Mouse (Mus musculus) kidney, adult 10 weeks (tissue): ENCODE data around the gene Hp1bp3. TPM values are rescaled to one million over a fixed set of nuclear protein-coding genes. Genes with fewer than 3 reads are reported as not detected.

Source experiments
- polyA plus RNA-seq: library from polyadenylated mRNA; stranded (reverse); fragments of 350-450 nt; fragmentation: Illumina TruSeq; extraction: RNeasy Lipid Tissue Mini Kit (QIAGEN cat#74804); gene quantifications from one replicate; pipeline ENCODE4 v1.2.3, GENCODE M21; 2014; ENCODE audit warnings: low read depth, low replicate concordance

The Hp1bp3 gene
- polyA plus RNA-seq, result 90.6 TPM

DNA sequence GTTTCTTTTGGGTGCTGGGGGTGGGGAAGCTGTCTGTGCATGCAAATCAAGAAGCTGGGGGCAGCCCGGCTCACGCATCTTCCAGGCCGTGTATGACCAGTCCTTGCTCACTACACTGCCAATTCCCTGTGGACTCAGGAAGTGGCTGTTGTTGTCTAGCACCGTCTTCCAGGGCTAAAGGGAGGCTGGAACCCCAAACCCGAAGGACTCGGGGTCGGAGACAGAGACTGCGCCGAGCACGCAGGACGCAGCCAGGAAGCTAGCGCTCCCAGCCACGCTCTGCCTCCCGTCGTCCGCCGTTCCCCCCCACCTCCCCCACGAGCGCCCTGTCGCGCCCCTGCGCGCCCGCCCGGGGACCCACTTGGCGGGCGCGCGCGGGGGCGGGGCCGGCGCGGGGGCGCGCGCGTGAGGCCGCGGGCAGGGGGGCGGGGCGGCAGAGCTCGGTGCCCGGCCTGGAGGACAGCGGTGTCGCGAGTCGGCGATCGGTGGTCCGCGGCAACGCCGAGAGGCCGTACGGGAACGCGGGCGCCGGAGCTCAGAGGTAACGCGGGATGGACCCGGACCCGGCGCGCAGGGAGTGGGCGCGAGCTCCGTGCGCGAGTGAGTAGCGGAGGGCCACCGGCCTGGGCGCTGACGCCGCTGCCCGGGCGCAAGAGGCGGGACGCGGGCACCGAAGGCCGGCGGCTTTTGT lies at the start of gene Hp1bp3:
TSS of gene Hp1bp3 (plus strand) at position 97 of the 691 bp plus-strand sequence.

DNA sequence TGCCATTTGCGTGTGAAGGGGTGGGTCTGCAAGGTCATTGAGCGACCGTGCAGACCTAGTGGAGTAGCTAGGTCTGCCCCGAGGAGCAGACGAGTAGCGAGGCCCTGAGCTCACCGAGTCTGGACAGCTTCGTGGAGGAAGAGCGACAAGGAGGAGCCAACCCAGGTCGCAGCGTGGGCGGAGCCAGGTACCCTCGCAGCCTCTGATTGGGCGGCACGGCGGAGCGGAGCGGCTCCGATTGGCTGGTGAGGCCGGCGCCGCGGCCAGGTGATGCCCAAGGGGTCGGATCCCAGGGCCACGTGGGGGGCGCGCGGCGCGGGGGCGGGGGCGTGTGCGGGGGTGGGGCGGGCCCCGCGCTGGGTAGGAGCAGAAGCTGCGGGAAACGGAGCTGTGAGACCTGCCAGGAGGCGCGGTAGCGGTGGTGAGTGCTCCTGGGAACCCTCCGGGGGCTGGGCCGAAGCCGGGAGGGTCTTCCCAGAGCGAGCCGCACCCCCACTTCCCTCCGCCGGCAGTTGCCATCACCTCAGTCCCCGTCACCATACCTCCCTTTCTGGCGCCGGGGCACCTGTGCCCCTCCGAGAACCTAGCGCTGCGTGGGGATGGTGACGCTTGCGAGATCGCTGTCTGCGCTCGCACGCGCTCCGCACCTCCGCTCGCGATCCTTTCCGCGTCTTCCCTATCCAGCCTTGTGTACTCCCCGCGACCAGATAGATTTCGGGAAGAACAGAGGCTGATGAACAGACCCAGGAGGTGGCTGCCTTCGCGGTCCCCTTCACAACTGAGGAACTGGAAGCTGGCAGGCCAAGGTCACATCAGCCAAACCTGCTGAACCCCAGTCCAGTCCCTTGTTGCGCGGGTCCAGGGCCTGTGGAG lies 34.2 kb downstream of the Hp1bp3 start, which contains the start of the genes Sh2d5 and Kif17:
TSS of gene Sh2d5 (plus strand) at position 316 of the 873 bp plus-strand sequence.
TSS of gene Kif17 (plus strand) at position 348 of the 873 bp plus-strand sequence.

Other genes starting within 250 kb of the Hp1bp3 start
- 43.7 TPM for gene Eif4g3, start 223.3 kb upstream of the Hp1bp3 start, polyA plus RNA-seq
- gene Sh2d5, start 34.1 kb downstream of the Hp1bp3 start, polyA plus RNA-seq, result not detected
- not detected for gene Kif17, start 34.1 kb downstream of the Hp1bp3 start, polyA plus RNA-seq
- gene Ddost, start 88.4 kb downstream of the Hp1bp3 start, polyA plus RNA-seq, result 12.4 TPM
- gene Pink1, start 110.0 kb downstream of the Hp1bp3 start, polyA plus RNA-seq, result 115 TPM
- gene Cda, start 151.7 kb downstream of the Hp1bp3 start, polyA plus RNA-seq, result 5.8 TPM
- gene Fam43b, start 180.2 kb downstream of the Hp1bp3 start, polyA plus RNA-seq, result not detected
- 4.5 TPM for gene Mul1, start 218.4 kb downstream of the Hp1bp3 start, polyA plus RNA-seq
- gene Camk2n1, start 238.0 kb downstream of the Hp1bp3 start, polyA plus RNA-seq, result 80.7 TPM